Mouse (Mus musculus): Measurements from ENCODE around the gene Ttc28. TPM values are rescaled to one million over a fixed set of nuclear protein-coding genes. Genes with fewer than 3 reads are reported as not detected.

Gene Ttc28
- polyA plus RNA-seq, 1 experiment from 2014 or later, result 3.5 TPM

DNA sequence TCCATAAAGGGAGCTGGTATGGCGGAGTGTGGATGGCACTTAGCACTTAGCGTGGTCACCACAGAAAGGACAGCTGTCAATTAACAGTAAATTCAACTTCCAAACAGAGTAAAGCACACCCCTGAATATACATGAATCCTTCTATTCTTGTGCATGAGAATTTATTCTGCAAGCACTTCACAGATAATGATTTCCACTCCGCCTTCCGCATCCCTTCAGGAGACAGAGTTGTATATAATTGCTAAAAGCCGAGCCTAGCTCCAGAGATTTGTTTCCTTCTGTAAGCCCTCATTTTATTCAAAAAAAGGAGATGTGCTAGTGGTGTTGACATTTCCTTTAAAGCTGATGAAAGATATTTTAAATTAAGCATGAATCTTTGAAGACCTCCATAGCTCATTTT is 162.3 kb downstream of the Ttc28 start:
- no peaks in the 10 kb centered on the region for H3K4me1 ChIP-seq (replicated peaks; ENCODE audit: control insufficient read depth, insufficient read depth)
- DNase-seq (ENCODE audit: low spot score) (no peak), ATAC-seq (ENCODE audit: low FRiP score, low TSS enrichment) (no peak)
- no peaks in the 10 kb centered on the region for H3K9me3 ChIP-seq (ENCODE audit: control insufficient read depth, low read length)
- no peak overlapping the region for H3K4me2 ChIP-seq (replicated peaks; ENCODE audit: low read depth)
- no peak overlapping the region for H3K4me3 ChIP-seq (ENCODE audit: low read depth, low read length)
- TF ChIP-seq CTCF (IDR thresholded peaks at IDR 0.05; ENCODE audit: low read depth) (no peak), EP300 (optimal IDR thresholded peaks at IDR 0.05) (no peak)
- no peaks in the 10 kb centered on the region for H3K36me3 ChIP-seq (ENCODE audit: control insufficient read depth, insufficient read depth, low read length)
- no peaks in the 10 kb centered on the region for H3K27me3 ChIP-seq (ENCODE audit: control insufficient read depth, insufficient read depth, low read length)
- no peak overlapping the region for H3K27ac ChIP-seq (replicated peaks)
- WGBS, result 78% methylated on average over 5 of the region's 5 CpGs
- no peak overlapping the region for H3K9ac ChIP-seq (ENCODE audit: low read length)

DNA sequence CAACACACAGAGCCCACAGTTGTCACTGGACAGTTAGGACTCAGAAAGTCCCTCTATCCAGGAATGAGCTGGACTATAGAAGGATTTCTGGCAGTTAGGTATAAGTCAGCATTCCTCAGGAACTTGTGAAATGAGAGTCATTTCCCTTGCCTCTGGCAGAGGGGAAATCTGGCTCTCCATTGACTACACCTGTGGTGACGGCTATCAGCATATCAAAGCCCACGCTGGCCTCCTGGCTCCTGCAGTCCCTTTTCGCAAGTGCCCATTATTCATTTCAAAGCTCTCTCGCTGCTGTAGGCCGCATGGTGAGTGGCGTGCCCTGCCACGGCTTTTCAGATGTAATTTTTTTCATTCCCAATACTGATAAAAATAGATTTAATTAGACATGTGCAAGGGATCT is 164.6 kb downstream of the Ttc28 start:
- no peak for DNase-seq (ENCODE audit: low spot score)
- WGBS, result 62% methylated on average over 7 of the region's 7 CpGs

DNA sequence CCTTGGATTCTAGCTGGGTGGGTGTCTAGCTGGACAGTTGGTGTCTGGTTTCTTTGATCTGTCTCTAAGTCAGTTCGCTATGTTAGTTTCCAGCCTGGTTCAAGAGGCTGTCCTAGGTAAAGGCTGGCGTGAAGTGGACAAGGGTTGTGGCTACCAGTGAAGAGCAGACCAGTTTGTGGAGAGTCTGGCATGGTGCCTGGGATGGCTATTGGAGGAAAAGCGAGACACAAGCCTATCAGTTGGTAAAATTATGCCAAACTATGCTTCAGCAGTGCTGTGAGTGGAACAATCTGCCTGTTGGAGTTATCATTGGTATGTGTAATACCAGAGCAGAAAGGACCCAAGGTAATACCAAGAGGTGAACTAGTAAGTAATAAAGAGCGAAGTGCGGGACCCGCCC is 166.8 kb downstream of the Ttc28 start:
- no peak for DNase-seq (ENCODE audit: low spot score)
- 89% methylated on average over 6 of the region's 6 CpGs for WGBS
- TF ChIP-seq CTCF (IDR thresholded peaks at IDR 0.05; ENCODE audit: low read depth) (no peak), EP300 (optimal IDR thresholded peaks at IDR 0.05) (no peak)
- Histone ChIP-seq H3K27ac (replicated peaks) (no peak overlapping the region), H3K36me3 (ENCODE audit: control insufficient read depth, insufficient read depth, low read length) (no peaks in the 10 kb centered on the region), H3K9me3 (ENCODE audit: control insufficient read depth, low read length) (no peaks in the 10 kb centered on the region), H3K4me2 (replicated peaks; ENCODE audit: low read depth) (no peak overlapping the region), H3K4me3 (ENCODE audit: low read depth, low read length) (no peak overlapping the region), H3K4me1 (replicated peaks; ENCODE audit: control insufficient read depth, insufficient read depth) (no peaks in the 10 kb centered on the region), H3K27me3 (ENCODE audit: control insufficient read depth, insufficient read depth, low read length) (no peaks in the 10 kb centered on the region), H3K9ac (ENCODE audit: low read length) (no peak overlapping the region)
- ATAC-seq (ENCODE audit: low FRiP score, low TSS enrichment), result no peak

More for the DNA sequence above, 164.6 kb downstream of the Ttc28 start:
- no peak overlapping the region for H3K4me2 ChIP-seq (replicated peaks; ENCODE audit: low read depth)
- no peaks in the 10 kb centered on the region for H3K36me3 ChIP-seq (ENCODE audit: control insufficient read depth, insufficient read depth, low read length)
- H3K27me3 ChIP-seq (ENCODE audit: control insufficient read depth, insufficient read depth, low read length), result no peaks in the 10 kb centered on the region
- no peak overlapping the region for H3K4me3 ChIP-seq (ENCODE audit: low read depth, low read length)
- TF ChIP-seq EP300 (optimal IDR thresholded peaks at IDR 0.05) (no peak), CTCF (IDR thresholded peaks at IDR 0.05; ENCODE audit: low read depth) (no peak)
- no peak for ATAC-seq (ENCODE audit: low FRiP score, low TSS enrichment)
- H3K9ac ChIP-seq (ENCODE audit: low read length), result no peak overlapping the region
- H3K4me1 ChIP-seq (replicated peaks; ENCODE audit: control insufficient read depth, insufficient read depth), result no peaks in the 10 kb centered on the region
- no peak overlapping the region for H3K27ac ChIP-seq (replicated peaks)
- no peaks in the 10 kb centered on the region for H3K9me3 ChIP-seq (ENCODE audit: control insufficient read depth, low read length)

DNA sequence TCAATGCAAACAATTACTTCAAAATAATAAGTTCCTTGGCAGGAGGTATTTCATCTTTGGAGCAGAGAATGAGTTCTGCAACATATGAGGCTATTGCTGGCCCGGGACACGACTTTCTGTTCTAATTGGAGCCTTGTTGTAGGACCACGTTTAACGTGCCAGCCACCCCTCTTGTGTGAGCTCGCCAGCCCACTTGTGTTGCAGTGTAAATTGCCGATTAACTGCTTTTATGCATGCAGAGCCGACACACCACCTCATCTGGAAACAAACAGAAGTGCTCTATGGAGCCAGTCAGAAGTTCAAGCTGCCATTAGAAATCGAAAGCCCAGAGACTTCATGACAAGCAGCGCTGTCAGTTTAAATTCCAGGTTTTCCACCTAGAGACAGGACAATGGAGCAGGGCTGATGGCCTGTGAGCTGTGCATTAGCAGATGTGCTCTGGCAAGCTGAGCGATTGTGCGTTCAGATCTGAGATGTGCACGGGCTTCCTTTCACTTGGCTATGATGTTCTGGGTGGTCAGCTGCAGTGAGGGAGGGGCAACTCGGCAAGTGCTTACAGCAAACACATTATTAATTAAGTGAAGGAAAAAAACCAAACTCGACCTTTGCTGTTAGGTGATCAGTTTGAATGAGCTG is 167.4 kb downstream of the Ttc28 start:
- H3K9ac ChIP-seq (ENCODE audit: low read length), result no peak overlapping the region
- peak overlapping the region; percentile 23; the same call in 1 of the 2 replicates for H3K4me2 ChIP-seq (replicated peaks; ENCODE audit: low read depth)
- no peaks in the 10 kb centered on the region for H3K27me3 ChIP-seq (ENCODE audit: control insufficient read depth, insufficient read depth, low read length)
- 32% methylated on average over 14 of the region's 14 CpGs for WGBS
- H3K27ac ChIP-seq (replicated peaks), result no peak overlapping the region
- no peaks in the 10 kb centered on the region for H3K36me3 ChIP-seq (ENCODE audit: control insufficient read depth, insufficient read depth, low read length)
- no peak overlapping the region for H3K4me3 ChIP-seq (ENCODE audit: low read depth, low read length)
- DNase-seq (ENCODE audit: low spot score) (no peak), ATAC-seq (ENCODE audit: low FRiP score, low TSS enrichment) (no peak)
- no peak for TF ChIP-seq CTCF (IDR thresholded peaks at IDR 0.05; ENCODE audit: low read depth)
- no peak for TF ChIP-seq EP300 (optimal IDR thresholded peaks at IDR 0.05)
- H3K4me1 ChIP-seq (replicated peaks; ENCODE audit: control insufficient read depth, insufficient read depth), result no peaks in the 10 kb centered on the region
- H3K9me3 ChIP-seq (ENCODE audit: control insufficient read depth, low read length), result no peaks in the 10 kb centered on the region

DNA sequence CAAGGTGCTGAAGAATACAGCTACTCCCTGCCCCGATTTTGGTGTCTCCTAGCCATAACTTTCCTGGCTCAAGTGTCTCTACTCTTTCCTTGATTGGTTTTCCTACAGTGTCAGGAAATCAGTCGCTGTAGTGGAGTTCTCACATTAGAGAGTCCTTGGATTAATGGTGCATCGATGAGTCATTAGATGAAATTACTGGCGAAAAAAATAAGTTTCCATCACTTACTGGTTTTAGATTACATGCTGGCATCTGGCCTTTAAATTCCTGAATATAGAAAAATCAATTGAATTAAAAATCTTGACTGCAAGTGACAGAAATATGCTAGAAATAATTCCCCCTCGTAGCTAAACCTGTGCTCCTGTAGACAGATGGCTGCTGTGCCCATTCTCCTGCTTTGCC is 168.4 kb downstream of the Ttc28 start:
- no peak overlapping the region for H3K27ac ChIP-seq (replicated peaks)
- ATAC-seq (ENCODE audit: low FRiP score, low TSS enrichment) (no peak), DNase-seq (ENCODE audit: low spot score) (no peak)
- H3K27me3 ChIP-seq (ENCODE audit: control insufficient read depth, insufficient read depth, low read length), result no peaks in the 10 kb centered on the region
- H3K36me3 ChIP-seq (ENCODE audit: control insufficient read depth, insufficient read depth, low read length), result no peaks in the 10 kb centered on the region
- no peak overlapping the region for H3K4me2 ChIP-seq (replicated peaks; ENCODE audit: low read depth)
- no peak overlapping the region for H3K9ac ChIP-seq (ENCODE audit: low read length)
- no peak overlapping the region for H3K4me3 ChIP-seq (ENCODE audit: low read depth, low read length)
- TF ChIP-seq EP300 (optimal IDR thresholded peaks at IDR 0.05), result no peak
- no peak for TF ChIP-seq CTCF (IDR thresholded peaks at IDR 0.05; ENCODE audit: low read depth)
- H3K9me3 ChIP-seq (ENCODE audit: control insufficient read depth, low read length), result no peaks in the 10 kb centered on the region
- H3K4me1 ChIP-seq (replicated peaks; ENCODE audit: control insufficient read depth, insufficient read depth), result no peaks in the 10 kb centered on the region
- WGBS, result 59% methylated on average over 5 of the region's 5 CpGs

DNA sequence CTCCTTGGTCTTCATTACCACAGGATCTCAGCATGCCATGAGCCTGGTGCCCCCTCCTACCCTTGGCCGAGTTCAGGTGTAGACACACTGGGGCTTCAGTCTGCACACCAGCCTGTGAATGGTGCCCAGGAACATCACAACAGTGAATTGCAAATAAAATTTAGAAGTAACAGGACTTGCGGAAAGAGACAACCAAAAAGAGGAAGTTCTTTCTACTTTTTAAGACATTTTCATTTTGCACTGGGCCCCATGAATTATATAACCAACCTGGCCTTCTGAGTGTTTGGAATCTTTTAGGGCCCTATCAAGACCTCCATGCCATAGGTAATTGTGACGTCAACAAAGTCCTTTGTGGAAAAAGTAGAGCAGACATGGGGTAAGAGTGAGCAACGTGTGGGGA is 170.0 kb downstream of the Ttc28 start:
- Histone ChIP-seq H3K4me3 (ENCODE audit: low read depth, low read length) (no peak overlapping the region), H3K4me1 (replicated peaks; ENCODE audit: control insufficient read depth, insufficient read depth) (no peaks in the 10 kb centered on the region), H3K27ac (replicated peaks) (no peak overlapping the region), H3K27me3 (ENCODE audit: control insufficient read depth, insufficient read depth, low read length) (no peaks in the 10 kb centered on the region), H3K9ac (ENCODE audit: low read length) (no peak overlapping the region), H3K36me3 (ENCODE audit: control insufficient read depth, insufficient read depth, low read length) (no peaks in the 10 kb centered on the region), H3K9me3 (ENCODE audit: control insufficient read depth, low read length) (no peaks in the 10 kb centered on the region), H3K4me2 (replicated peaks; ENCODE audit: low read depth) (no peak overlapping the region)
- TF ChIP-seq EP300 (optimal IDR thresholded peaks at IDR 0.05), result no peak
- TF ChIP-seq CTCF (IDR thresholded peaks at IDR 0.05; ENCODE audit: low read depth), result no peak
- 78% methylated on average over 4 of the region's 4 CpGs for WGBS
- DNase-seq (ENCODE audit: low spot score), result no peak
- no peak for ATAC-seq (ENCODE audit: low FRiP score, low TSS enrichment)

Data from stomach, postnatal 0 days (tissue).